Mouse (Mus musculus) limb, embryonic 13.5 days (tissue): ENCODE measurements at regions not wholly inside any gene's neighbourhood (a gene's known extent, or its start where the extent isn't known, plus 50 kb on each side); places are given as distances from the start of the nearest gene placed in this dataset.

Experiments
- ATAC-seq: fragments of 200-750 bp; cut with Nextera tagmentation; 2 replicates; pipeline ENCODE4 v1.8.0; 2017; ENCODE audit warnings: low read depth, moderate number of reproducible peaks, moderate TSS enrichment; ENCODE audit not compliant: low FRiP score
- H3K27ac ChIP-seq: fragments of 300-500 bp; sonication (generic); 2 replicates; pipeline ENCODE4 v1.5.1; 2015; ENCODE audit warnings: inconsistent platforms, mild to moderate bottlenecking, moderate library complexity
- H3K27me3 ChIP-seq: fragments of 300-500 bp; sonication (generic); 2 replicates; pipeline ENCODE4 v1.6.1; 2015; ENCODE audit warnings: mild to moderate bottlenecking, inconsistent platforms
- H3K36me3 ChIP-seq: fragments of 300-500 bp; sonication (generic); 2 replicates; pipeline ENCODE4 v1.6.1; 2015; ENCODE audit warnings: inconsistent platforms, mild to moderate bottlenecking, moderate library complexity
- H3K4me1 ChIP-seq: fragments of 300-500 bp; sonication (generic); 2 replicates; pipeline ENCODE4 v1.6.1; 2015; ENCODE audit warnings: inconsistent platforms
- H3K4me2 ChIP-seq: fragments of 300-500 bp; sonication (generic); replicated peaks from 2 replicates; pipeline ENCODE4 v1.6.1; 2015; ENCODE audit warnings: inconsistent platforms, mild to moderate bottlenecking, moderate library complexity
- H3K4me3 ChIP-seq: fragments of 300-500 bp; sonication (generic); 2 replicates; pipeline ENCODE4 v1.5.1; 2015; ENCODE audit warnings: moderate library complexity, mild to moderate bottlenecking, inconsistent platforms
- H3K9ac ChIP-seq: fragments of 300-500 bp; sonication (generic); 2 replicates; pipeline ENCODE4 v1.6.1; 2015; ENCODE audit warnings: mild to moderate bottlenecking, inconsistent platforms
- H3K9me3 ChIP-seq: fragments of 300-500 bp; sonication (generic); 2 replicates; pipeline ENCODE4 v1.6.1; 2016; ENCODE audit warnings: inconsistent platforms
- WGBS: fragments of 180-500 bp; shearing (Covaris S2); methylation state at CpG from one replicate; pipeline ENCODE4 v1.1.7; 2015; 5-methylcytosine and 5-hydroxymethylcytosine counted together

DNA sequence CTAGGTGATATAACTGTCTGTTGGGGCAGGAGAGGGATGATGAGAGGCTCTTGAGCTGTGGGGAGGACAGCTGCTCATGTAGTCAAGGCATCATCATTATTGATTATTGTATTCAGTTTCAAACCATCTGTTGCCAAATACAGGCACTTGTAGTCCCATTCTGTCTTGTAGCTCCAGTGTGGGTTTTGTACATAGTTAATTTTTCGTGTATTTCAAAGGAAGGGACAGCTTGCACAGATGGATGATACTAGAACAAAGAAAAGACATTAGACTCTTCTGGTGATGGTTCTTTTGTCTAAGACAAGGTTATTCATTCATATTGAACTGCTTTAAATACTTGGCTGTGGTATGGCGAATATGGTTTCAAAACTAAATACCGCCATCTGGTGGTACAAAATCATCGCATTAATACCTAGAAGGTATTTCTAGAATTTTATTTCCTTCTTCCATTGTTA, 70.8 kb upstream of the Slco6d1 start:
- H3K27ac ChIP-seq, result no peak overlapping the region
- no peaks in the 10 kb centered on the region for H3K27me3 ChIP-seq
- H3K9ac ChIP-seq, result no peak overlapping the region
- no peaks in the 10 kb centered on the region for H3K4me1 ChIP-seq
- H3K4me2 ChIP-seq, result no peak overlapping the region
- no peaks in the 10 kb centered on the region for H3K36me3 ChIP-seq
- no peaks in the 10 kb centered on the region for H3K9me3 ChIP-seq
- 39% methylated on average over 4 of the region's 4 CpGs for WGBS
- peak; percentile 32; the same call in 1 of the 2 replicates for ATAC-seq
- H3K4me3 ChIP-seq, result no peak overlapping the region

DNA sequence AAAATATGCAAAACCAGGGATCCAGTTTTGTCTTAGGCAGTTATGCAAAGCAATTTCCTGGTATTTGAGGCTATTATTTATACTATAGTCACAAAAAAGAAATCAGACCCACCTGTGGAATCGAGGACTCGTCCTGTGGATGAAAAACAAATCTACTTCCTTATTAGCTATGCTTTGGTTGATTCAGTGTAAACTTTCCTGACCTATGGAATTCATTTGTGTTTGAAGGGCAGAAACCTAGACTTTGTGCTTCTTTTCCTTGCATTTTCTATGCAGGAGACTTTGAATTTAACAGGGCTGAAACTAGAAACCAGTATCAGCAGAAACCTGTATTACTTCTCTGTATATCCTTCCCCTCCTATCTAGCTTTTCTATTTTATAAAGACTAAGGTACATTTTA, 70.2 kb upstream of the Slco6d1 start:
- no peaks in the 10 kb centered on the region for H3K9me3 ChIP-seq
- no peak overlapping the region for H3K9ac ChIP-seq
- no peaks in the 10 kb centered on the region for H3K27me3 ChIP-seq
- 61% methylated on average over 2 of the region's 2 CpGs for WGBS
- no peaks in the 10 kb centered on the region for H3K4me1 ChIP-seq
- H3K36me3 ChIP-seq, result no peaks in the 10 kb centered on the region
- no peak overlapping the region for H3K27ac ChIP-seq
- ATAC-seq, result no peak
- no peak overlapping the region for H3K4me3 ChIP-seq
- H3K4me2 ChIP-seq, result no peak overlapping the region

DNA sequence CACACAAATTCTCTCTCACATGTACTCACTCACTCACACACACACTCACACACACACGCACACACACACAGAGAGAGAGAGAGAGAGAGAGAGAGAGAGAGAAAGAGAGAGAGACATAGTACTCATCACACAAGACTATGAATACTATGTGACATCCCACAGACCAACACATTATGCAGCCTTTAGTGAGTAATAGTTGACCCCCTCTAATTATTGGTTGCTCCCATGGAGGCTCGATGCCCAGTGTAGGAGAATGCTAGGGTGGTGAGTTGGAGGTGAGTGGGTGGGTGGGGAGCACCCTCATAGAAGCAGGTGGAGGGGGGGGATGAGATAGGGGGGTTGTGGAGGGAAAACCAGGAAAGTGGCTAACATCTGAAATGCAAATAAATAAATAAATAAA, 69.4 kb upstream of the Slco6d1 start:
- H3K4me3 ChIP-seq, result no peak overlapping the region
- no peaks in the 10 kb centered on the region for H3K36me3 ChIP-seq
- H3K9ac ChIP-seq, result no peak overlapping the region
- H3K4me1 ChIP-seq, result no peaks in the 10 kb centered on the region
- no peak for ATAC-seq
- H3K4me2 ChIP-seq, result no peak overlapping the region
- no peak overlapping the region for H3K27ac ChIP-seq
- WGBS, result 86% methylated on average over 2 of the region's 2 CpGs
- no peaks in the 10 kb centered on the region for H3K9me3 ChIP-seq
- no peaks in the 10 kb centered on the region for H3K27me3 ChIP-seq
